Mouse (Mus musculus): ENCODE measurements around the gene Agfg1. TPM values are rescaled to one million over a fixed set of nuclear protein-coding genes. Genes with fewer than 3 reads are reported as not detected.

Gene Agfg1
- 23.0 TPM for polyA plus RNA-seq (2017; shearing (Covaris generic))

GRCm38 (mm10) chr1:82839296-82839613 lies at the start of gene Agfg1:
Gene Agfg1, plus strand, starts transcription at chr1:82839483.

GRCm38 (mm10) chr1:82913025-82913424 lies 73.7 kb downstream of the Agfg1 start, which contains the start of gene A030005L19Rik:
Gene A030005L19Rik, plus strand, starts transcription at chr1:82913325.

GRCm38 (mm10) chr1:82924650-82925049 lies 85.4 kb downstream of the Agfg1 start, which contains the start of gene A030014E15Rik:
Gene A030014E15Rik, plus strand, starts transcription at chr1:82924917.

GRCm38 (mm10) chr1:82931326-82931725 lies 92.0 kb downstream of the Agfg1 start, which contains the start of gene Gm6217:
Gene Gm6217, minus strand, starts transcription at chr1:82931399.

GRCm38 (mm10) chr1:82943295-82943694 lies 104.0 kb downstream of the Agfg1 start, which contains the start of gene A030003K21Rik:
Gene A030003K21Rik, minus strand, starts transcription at chr1:82943388.

Other genes with a start within 250 kb of the Agfg1 start
- gene Mff, start 114.6 kb upstream of the Agfg1 start, polyA plus RNA-seq (2017; shearing (Covaris generic)) = 87.5 TPM
- gene Tm4sf20, start 71.0 kb upstream of the Agfg1 start, polyA plus RNA-seq (2017; shearing (Covaris generic)) = not detected
- gene Gm47791, start 68.2 kb upstream of the Agfg1 start, polyA plus RNA-seq (2017; shearing (Covaris generic)) = not detected
- 0.93 TPM for gene A030005L19Rik, start 73.8 kb downstream of the Agfg1 start, polyA plus RNA-seq (2017; shearing (Covaris generic))
- not detected for gene A030014E15Rik, start 85.4 kb downstream of the Agfg1 start, polyA plus RNA-seq (2017; shearing (Covaris generic))
- not detected for gene Gm6217, start 91.9 kb downstream of the Agfg1 start, polyA plus RNA-seq (2017; shearing (Covaris generic))
- gene A030003K21Rik, start 103.9 kb downstream of the Agfg1 start, polyA plus RNA-seq (2017; shearing (Covaris generic)) = not detected
- not detected for gene Gm7544, start 116.5 kb downstream of the Agfg1 start, polyA plus RNA-seq (2017; shearing (Covaris generic))
- not detected for gene Gm47955, start 120.8 kb downstream of the Agfg1 start, polyA plus RNA-seq (2017; shearing (Covaris generic))
- gene Gm47959, start 161.1 kb downstream of the Agfg1 start, polyA plus RNA-seq (2017; shearing (Covaris generic)) = not detected
- not detected for gene Slc19a3, start 199.0 kb downstream of the Agfg1 start, polyA plus RNA-seq (2017; shearing (Covaris generic))
- not detected for gene Krtap28-10, start 203.0 kb downstream of the Agfg1 start, polyA plus RNA-seq (2017; shearing (Covaris generic))
- gene Gm47969, start 205.4 kb downstream of the Agfg1 start, polyA plus RNA-seq (2017; shearing (Covaris generic)) = not detected
- not detected for gene A030005K14Rik, start 219.9 kb downstream of the Agfg1 start, polyA plus RNA-seq (2017; shearing (Covaris generic))
- gene Krtap28-13, start 221.4 kb downstream of the Agfg1 start, polyA plus RNA-seq (2017; shearing (Covaris generic)) = not detected